Mouse (Mus musculus) neural tube, embryonic 10.5 days (tissue): ENCODE measurements around the gene Tmem120b.
"Not testable (repeated sequence)": the region's sequence is repeated elsewhere in the genome, so short reads cannot be mapped to it uniquely, and the experiment has no call there.

Source experiments
- DNase-seq: peaks from one replicate; pipeline ENCODE4 v3.0.0-alpha.2; 2017; ENCODE audit warnings: low spot score; ENCODE audit errors: extremely low spot score

Tmem120b gene

GRCm38 (mm10) chr5:123051736-123052135 is 16.5 kb upstream of the Tmem120b start:
- DNase-seq: no peak

- DNase-seq: peak; percentile 100
Measured at GRCm38 (mm10) chr5:123057366-123058250, 10.6 kb upstream of the Tmem120b start.

- DNase-seq: no peak
Measured at GRCm38 (mm10) chr5:123058251-123059102, 9.7 kb upstream of the Tmem120b start.

DNA sequence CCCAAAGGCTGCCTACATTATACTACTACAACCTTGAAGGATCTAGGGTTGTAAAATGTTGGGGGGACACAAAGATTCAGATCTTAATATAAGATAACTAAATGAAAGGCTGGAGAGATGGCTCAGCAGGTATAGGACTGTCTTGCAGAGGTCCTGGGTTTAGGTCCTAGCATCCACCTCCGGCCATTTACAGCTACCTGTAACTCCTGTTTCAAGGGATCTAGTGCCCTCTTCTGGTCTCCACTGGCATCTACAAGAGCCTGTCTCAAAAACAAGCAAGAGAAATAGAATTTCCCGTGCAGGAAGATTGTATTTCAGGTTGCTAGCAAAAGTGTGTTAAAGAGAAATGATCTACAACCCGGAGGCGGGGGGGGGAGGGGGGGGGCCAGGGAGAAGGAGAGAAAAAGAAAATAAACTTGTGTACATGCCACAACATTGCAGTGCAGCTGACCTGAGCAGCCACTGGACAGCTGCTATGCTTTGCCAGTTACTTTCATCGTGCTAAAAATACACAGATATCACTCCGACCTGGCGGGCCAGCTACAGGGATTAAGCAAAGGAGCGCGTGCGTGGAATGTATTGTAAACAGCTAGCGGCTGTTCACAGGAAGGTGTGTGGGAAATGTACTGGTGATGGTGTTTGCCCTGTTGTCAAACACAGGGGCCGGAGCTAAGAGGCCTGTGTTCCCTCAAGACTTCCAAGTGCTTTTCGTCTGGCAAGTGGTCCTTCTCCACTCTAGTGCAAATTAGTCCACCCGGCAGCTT is 8.3 kb upstream of the Tmem120b start:
- DNase-seq: no peak

DNA sequence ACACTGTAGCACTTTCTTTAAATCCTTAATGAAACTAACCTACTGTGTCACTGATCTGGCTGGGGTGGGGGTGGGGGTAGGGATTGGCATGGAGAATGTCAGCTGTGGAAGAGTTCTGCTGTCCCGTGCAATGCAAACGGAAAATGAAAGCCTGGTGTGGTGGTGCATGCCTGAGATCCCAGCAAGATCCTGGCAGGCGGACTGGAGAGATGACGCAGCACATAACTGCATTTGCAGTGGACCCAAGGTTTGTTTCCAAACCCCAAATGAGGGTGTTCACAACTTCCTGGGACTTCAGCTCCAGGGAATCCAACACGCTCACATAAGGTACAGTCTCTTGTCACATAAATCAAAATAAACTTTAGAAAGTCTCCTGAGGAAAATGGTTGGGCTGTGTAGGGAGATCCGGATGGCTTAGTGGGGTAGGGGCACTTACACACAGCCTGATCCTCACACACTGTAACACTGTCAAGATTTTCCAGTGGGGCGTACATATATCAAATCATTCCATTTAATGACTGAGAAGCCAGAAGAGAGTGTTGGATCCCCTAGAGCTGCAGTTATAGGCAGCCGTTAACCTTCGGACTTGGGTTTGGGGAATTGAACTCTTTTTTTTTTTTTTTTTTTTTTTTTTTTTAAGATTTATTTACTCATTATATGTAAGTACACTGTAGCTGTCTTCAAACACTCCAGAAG is 7.4 kb upstream of the Tmem120b start:
- no peak for DNase-seq

DNA sequence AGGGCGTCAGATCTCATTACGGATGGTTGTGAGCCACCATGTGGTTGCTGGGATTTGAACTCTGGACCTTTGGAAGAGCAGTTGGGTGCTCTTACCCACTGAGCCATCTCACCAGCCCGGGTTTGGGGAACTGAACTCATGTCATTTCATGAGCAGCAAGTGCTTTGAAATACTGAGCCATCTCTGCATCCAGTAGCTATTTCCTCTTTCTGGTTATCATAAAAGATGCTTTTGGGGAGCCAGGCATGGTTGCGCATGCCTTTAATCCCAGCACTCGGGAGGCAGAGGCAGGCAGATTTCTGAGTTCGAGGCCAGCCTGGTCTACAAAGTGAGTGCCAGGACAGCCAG is 6.8 kb upstream of the Tmem120b start:
- not testable (repeated sequence) for DNase-seq

- DNase-seq: no peak
Measured at GRCm38 (mm10) chr5:123063141-123063540, 5.1 kb upstream of the Tmem120b start.

- DNase-seq: peak; percentile 55
Measured at GRCm38 (mm10) chr5:123064207-123064606, 4.0 kb upstream of the Tmem120b start.

DNA sequence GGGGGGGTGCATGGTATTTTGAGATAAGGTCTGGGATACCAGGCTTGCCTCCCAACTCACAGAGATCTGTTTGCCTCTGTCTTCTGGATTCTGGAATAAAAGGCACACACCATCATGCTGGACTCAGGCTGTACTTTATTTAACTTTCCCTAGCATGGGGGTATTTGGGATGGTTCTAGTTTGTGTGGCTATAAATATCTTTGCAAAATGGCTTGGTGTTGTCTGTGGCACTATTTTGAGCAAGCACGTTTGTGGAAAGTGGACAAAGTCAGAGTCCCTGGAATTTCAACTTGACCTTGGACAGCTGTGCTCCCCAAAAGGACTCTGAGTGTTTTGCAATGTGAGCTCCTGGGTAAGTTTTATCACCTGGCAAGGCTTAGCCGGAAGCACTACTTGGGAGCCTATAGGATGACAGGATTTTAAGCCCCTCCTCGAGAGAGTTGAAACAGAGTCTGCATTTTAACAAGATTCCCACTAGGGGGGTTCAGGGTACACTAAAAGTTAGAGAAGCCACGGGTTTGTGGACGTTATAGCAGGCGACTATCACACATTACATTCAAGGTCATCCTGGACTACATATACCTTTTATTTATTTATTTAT is 720 bp upstream of the Tmem120b start:
- DNase-seq: no peak

GRCm38 (mm10) chr5:123068714-123069113 is 499 bp downstream of the Tmem120b start:
- no peak for DNase-seq

DNA sequence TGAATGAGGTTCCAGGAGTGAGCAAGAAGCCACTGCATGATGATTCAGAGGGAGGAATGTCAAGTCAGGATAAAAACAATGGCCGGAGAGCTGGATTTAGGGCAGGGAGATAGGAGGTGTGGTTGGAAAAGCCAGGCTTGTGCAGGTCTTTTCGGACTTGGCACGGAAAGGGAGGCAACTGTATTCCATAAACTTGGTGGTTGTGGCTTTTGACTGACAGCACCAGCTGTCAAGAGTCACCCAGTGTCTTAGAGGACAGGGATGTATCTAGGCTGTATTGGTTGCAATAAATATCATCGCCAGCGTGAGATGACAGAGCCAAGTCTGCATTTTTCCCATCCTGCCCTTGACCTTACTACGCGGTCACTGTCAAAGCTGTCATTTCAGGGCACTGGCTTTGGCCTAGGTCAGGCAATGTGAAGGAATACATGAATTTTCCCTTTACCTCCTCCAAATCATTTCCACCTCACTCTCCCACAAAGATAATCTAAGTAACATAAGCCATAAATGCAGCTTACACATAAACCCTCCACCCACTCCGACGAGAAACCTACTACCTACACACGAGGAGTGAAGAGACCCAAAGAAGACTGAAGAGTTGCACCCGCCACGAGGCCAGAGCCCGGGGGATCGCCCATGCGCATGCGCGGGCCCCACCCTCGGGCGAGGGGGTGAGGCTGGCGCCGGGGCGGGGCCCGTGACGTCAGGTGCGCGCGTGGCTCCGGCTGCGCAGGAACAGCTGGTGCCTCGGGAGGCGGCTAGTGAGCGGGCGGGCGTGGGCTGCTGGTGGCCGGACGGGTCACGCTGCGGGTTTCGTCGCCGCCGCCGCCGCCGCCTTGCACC is 7.6 kb downstream of the Tmem120b start:
- DNase-seq: peak; percentile 91

- no peak for DNase-seq
Measured at GRCm38 (mm10) chr5:123076419-123077281, 8.4 kb downstream of the Tmem120b start.

DNA sequence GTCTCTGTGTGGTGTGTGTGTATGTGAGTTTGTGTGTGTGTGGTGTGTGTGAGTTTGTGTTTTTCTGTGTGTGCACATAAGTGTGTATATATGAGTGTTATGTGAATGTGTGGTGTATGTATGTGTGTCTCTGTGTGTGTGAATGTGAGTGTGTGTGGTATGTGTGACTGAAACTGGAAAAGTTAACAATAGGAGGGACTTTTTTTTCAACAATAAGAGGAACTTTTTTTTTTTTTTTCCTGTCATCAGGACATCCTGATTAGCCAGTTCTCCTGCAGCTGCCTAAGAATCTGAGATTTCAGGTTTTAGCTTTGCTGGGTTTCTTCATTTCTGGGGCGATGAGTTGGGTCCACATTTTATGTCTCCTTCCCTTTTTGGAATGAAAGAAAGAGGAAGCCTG is 11.4 kb downstream of the Tmem120b start:
- DNase-seq: no peak

GRCm38 (mm10) chr5:123080041-123080440 is 11.8 kb downstream of the Tmem120b start:
- DNase-seq: no peak

GRCm38 (mm10) chr5:123080510-123080909 is 12.3 kb downstream of the Tmem120b start:
- DNase-seq: no peak

DNA sequence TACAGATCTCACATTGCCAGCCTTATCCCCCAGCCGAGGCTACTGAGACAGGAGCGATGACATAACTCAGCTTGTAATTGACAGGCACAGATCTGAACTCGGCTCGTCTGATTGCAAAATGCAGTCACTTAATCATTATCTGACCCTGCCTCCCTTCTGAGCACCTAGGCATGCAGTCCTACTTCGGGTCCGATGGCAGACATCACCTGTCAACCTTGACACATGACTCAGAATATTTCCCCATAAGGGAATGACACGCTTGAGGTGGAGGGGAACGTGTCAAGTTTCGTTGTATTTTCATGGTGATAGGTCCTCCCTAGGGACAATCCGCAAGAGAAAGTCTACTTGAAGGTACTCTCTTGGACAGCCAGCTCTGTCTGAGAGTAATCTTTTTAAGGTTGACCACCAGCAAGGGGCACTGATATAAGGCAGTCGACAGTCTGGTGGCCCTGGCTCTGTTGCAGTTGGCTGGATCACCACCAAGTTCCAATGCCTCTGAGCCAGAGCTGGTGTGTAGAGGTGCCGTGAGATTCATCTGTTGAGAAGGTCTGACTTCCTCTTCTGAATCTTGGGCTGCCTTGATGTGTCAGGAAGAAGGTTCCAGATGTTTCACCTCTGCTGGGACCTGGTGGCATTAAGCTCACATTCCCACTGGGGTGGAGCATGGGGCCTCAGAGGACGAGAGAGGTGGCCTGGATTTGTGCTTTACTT is 15.3 kb downstream of the Tmem120b start:
- no peak for DNase-seq

GRCm38 (mm10) chr5:123086501-123086900 is 18.3 kb downstream of the Tmem120b start:
- no peak for DNase-seq

- no peak for DNase-seq
Measured at GRCm38 (mm10) chr5:123088784-123089183, 20.6 kb downstream of the Tmem120b start.
